Mouse (Mus musculus) spleen, adult 18-20 months (tissue): ENCODE results near the gene Pon1.

Source experiments
- DNase-seq, 2 experiments: peaks; one replicate each; pipeline ENCODE4 v3.0.0; 2022; ENCODE audit warnings: mixed read lengths in 2 of 2

Gene Pon1

GRCm38 (mm10) chr6:5174179-5174812 lies 19.4 kb downstream of the Pon1 start:
- DNase-seq: no peak

- DNase-seq: no peak
Observed at GRCm38 (mm10) chr6:5172571-5172970, 21.2 kb downstream of the Pon1 start.

DNA sequence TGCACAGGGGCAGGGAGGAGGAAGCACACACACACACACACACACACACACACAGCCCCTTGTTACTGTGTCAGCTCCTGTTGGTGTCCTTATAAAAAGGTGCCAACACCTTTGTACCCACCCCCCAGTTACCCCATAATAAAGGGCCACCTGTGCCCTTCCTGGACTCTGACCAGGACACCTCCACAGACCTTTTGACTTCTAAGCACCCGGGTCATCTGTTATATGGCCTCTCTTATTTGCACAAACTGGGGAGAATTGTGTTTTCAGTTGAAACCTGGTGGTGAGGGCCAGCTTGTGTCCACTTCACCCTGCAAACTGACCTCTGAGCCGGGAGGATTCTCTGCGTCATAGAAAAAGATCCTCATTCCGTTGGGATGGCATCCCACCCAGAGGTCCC lies 22.3 kb downstream of the Pon1 start:
- no peak for DNase-seq

- DNase-seq: no peak
Observed at GRCm38 (mm10) chr6:5168158-5168557, 25.6 kb downstream of the Pon1 start.

DNA sequence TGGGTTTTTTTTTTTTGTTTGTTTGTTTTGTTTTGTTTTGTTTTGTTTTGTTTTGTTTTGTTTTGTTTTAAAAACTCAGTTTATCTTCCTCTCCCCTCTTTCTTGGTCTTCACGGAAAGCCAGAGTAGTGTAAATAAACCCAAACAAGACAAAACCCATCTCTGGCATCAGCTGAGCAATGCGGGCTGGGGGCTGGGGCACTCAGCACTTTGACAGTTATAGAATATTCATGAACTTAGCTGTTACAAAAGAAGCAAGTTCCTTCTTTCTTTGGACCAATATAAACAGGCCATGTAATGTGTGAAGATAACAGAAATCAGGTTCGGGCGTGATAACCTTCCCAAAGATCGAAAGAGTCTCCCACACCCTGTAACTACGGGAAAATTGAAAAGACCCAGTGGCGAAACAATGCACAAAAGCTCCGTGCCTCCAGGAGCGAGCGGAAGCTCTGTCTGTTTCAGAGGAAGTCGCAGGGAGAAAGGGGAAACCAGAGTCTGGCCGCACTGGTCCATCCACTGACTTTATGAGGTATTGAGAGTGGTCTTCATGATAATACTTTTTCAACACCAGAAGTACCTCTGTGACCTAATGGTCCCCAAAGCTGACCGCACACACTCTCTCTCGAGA lies 26.6 kb downstream of the Pon1 start:
- peak in 1 of 2 experiments; percentile 6 for DNase-seq

GRCm38 (mm10) chr6:5164855-5165254 lies 28.9 kb downstream of the Pon1 start:
- no peak for DNase-seq

GRCm38 (mm10) chr6:5163507-5164144 lies 30.1 kb downstream of the Pon1 start:
- DNase-seq: no peak

GRCm38 (mm10) chr6:5162052-5162451 lies 31.7 kb downstream of the Pon1 start:
- no peak for DNase-seq

GRCm38 (mm10) chr6:5159385-5159791 lies 34.4 kb downstream of the Pon1 start:
- DNase-seq: no peak

- no peak for DNase-seq
Observed at GRCm38 (mm10) chr6:5156541-5157425, 37.0 kb downstream of the Pon1 start.

DNA sequence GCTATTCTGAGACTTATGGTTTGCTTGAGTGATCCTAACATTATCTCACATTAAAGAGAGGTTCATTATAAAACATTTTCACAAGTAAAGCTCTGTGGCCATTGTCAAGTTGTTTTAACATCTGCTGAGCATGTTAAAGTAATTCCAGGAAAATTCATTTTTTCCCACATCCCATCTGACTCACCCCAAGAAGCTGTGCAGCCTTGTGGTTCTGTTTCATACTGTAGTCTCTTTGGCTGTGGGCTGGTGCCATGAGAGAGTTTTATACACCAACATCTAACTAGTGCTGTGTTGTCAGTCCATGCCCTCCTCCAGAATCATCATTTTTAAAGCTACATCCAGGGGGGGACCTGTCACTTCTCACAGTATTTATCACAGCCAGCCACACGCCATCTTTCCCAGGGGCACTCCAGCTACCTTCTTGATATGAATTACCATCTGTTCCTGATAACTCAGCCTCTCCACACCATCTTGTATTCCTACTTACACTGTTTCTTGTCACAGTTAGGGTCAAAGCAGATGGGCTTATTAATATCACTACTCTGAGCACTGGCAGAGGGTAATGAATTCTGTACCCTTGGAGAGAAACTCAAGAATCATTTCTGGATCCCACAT lies 38.3 kb downstream of the Pon1 start:
- DNase-seq: no peak

GRCm38 (mm10) chr6:5154786-5155185 lies 39.0 kb downstream of the Pon1 start:
- DNase-seq: no peak

GRCm38 (mm10) chr6:5152185-5152584 lies 41.6 kb downstream of the Pon1 start:
- no peak for DNase-seq

DNA sequence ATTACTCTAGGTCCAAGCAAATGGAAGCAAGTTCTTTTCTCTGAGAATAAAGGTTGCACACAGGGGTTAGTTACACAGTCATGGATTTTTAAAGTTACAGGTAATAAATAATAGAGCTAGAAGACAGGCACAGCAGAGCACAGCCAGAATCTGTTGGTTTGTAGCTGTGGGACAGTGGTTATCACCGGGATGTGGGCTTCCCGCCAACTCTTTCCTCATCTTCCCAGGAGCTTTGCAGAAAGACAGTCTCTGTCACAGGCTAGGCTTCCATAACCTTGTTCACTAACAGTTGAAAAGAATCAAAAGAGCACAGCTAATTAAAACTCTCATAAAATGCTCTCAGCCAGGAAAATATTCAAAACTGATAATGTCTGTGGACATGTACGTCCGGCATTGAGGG lies 42.6 kb downstream of the Pon1 start:
- DNase-seq: no peak

- DNase-seq: no peak
Observed at GRCm38 (mm10) chr6:5149941-5150340, 43.8 kb downstream of the Pon1 start.

DNA sequence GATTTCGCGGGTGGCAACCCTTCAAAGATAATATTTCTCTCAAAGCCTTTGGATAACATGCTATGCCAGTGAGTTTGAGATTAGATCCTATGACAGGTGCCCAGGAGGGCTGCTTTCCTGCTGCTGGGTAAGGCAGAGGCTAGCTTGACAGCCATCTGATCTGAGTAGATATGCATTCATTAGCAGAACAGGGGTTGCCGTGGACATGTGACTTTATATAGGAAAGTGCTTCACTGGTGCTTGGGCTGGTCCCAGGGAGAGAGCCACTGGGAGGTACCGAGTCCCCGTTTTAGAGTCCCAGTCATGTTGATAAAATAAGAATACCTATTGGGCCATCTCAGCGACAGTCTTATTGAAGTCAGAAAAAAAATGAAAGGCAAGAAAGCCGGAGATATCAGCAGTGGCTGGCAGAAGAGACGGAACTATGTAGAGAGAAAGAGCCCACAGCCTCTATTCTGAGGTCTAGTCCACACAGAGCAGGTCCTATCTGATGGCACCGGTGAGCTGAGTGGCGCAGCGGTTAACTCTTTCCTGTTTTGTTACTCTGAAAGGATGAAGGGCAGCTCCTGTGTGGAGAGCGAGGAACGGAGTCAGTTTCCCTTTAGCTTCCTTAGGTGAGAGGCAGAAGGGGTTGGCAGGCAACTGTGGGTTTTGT lies 46.1 kb downstream of the Pon1 start:
- no peak for DNase-seq

DNA sequence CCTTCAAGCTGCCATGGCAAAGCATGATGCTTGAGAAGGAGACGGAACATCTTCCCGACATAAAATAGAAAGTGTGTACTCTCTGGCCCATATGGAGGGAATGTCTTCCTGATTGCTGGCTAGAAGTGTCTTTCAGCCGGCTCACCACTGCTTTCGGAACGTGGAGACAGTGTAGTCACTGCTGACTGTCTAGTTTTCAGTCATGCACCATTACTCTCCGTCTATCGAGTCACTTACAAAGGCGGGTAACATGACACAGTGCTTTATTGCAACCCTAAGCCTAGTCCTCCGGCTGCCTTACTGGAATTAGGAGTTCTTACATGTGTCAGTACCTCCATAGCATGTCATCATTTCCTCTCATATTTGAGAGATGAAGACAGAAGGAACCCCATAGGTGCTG lies 54.1 kb downstream of the Pon1 start:
- DNase-seq: no peak

- DNase-seq: no peak
Observed at GRCm38 (mm10) chr6:5138875-5139631, 54.7 kb downstream of the Pon1 start.

- no peak for DNase-seq
Observed at GRCm38 (mm10) chr6:5136046-5136445, 57.7 kb downstream of the Pon1 start.

DNA sequence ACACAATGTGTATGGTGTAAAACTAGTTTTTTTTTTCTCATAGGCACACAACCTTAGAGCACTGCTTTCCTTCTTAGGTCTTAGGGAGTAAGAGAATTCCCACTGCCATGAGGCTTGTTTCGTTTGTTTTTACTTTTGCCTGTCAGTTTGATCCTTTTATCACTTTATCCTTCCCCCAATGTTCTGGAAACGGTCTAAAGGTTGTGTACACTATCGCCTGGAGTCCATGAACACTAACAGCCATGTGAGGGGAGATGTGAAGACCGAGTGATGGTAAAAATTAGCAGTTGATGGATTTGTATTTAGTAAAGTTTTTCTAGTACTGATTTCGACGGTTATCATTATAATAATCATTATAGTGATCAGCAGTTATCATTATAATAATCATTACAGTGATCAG lies 58.8 kb downstream of the Pon1 start:
- DNase-seq: no peak

DNA sequence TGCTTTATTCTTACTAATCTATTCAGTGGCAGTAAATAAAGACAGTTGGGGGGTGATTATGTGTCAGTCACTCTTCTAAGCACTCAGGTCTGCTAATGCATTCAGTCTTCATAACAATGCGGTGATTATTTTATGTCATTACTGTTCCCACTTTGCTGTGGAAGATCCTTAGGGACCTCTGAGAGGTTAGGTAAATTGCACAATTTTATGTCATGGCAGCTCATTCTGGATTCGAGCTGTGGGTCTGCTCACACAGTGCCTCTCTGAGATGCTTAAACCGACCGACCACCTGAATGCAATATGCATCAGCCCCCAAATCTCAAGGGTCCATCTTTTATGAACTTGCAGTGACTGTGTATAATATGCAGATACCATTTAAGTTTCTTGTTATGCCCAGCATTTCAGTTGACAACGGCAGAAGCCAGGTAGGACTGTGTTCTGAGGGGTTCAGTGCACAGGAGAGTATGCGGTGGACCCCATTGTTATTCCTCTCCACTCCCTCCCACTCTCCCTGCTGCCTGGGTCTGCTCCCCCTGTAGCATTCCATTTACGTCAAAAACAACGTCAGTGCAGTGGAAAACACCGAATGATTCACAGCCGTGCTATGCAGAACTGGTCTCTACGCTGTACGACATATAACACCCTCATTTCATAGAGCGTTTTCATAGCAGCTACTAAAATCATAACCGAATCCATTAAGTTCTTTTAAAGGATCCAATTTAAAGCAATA lies 64.2 kb downstream of the Pon1 start:
- DNase-seq: no peak
